Mouse (Mus musculus) cerebellum, adult 18-20 months (tissue): ENCODE results near the gene Flad1.
"Not testable (repeated sequence)": the region's sequence is repeated elsewhere in the genome, so short reads cannot be mapped to it uniquely, and the experiment has no call there.

Source experiments
- DNase-seq, 2 experiments: peaks; one replicate each; pipeline ENCODE4 v3.0.0; 2021

The Flad1 gene

DNA sequence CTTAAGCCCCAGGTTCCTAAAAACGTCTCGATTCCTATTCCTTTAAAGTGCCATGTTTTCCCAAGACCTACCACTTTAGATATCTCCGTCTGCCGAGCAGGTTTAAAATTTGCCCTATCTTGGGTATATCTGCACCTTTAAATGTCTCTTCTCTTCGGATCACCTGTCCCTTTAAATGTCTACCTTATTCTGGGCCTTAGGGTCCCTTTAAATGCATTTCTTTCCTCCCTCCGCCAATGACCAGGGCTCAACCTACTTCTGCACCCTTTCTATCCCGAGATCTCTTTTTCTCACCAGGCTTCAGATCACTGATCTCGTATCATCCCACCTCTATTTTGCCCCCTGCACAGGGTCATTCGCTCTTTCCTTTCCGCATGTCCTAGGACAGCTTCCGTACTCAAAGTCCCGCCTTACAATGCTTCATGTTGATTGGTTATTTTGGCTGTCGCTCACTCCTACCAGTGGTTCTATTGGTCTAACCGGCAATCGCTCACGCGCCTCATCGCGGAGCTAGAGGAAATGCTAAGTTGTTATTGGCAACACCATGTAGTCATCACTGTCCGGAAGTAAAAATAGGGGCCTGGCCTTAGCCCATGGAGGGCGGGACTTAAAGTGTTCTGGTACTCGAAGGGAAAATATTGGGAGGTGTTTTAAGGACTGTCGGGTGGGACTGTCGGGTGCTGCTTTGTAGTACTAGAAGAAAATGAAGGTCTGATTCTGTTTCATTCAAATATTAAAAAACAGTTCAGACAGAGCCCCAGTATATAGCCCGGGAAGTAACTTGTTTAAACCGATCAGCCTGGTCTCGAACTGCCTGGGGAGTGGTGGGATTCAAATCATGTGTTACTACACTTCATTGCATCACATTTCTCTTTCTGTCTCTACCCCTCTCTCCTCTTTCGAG lies at the start of gene Flad1:
Gene Flad1 (minus strand): TSS at position 381 of the 904 bp plus-strand sequence.
- peak; percentile 95 to 99 for DNase-seq

DNA sequence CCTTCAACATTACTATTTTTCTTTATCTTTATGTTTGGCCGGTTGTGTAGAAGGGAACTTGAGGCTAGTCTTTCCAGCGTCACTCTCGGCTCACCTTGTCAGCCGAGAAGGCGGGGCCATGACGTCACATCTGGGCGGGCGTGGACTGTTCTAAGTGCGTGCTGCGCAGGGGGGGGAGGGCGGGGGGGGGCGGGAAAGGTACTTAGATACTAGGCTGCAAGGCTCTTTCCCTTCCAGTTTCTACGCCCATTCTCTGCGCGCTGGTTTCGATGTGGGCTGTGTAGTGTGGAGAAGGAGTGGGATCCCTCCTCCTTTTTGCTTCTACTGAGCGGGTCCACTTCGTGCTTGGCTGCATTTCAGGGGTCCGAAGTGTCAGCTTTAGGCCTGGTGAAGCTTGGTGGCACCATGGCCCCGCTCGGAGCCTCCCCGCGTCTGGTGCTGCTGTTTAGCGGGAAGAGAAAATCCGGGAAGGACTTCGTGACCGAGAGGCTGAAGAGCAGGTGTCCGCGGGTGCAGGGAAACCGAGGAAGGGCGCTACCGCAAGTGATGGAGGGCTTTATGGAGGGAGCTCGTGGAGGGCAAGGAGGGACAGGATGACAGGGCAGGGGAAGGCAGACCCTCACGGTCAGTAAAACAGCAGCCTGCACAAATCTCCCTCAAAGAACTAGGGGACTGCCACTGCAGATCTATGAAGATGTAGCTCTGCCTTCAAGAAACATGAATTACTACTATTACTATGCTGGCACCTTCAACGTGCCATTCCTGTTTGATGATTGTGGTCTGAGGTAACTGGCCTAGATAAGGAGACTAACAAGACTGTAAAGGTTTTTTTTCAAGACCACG lies 47.5 kb upstream of the Flad1 start:
- DNase-seq: peak; percentile 92

DNA sequence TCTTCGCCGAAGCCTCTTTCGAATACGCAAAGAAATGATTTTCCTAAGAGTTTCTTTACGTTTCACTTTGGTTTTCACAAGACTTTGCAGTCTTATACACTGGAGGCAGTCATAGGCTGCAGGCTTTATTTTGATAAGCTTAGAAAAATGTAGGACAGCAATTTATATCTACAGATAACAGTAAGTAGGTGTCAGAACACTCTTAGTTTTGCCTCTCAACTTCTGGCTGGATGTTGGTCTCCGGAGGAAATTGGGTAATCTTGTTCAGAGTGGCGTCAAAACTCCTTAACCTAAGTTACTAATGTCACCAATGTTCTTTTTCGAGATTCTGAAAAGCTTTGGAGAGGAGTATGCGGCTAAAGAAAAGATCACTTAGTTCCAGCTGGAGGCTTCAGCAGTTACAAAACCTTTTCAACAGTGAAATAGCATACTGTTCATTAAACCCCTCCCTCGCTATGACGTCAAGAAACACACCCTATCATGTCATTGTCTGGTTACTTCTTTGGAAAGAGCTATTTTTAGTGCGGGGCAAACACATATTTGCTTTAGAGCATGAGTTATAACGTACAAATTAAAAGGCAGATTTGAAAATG lies 46.8 kb upstream of the Flad1 start:
- DNase-seq: no peak

DNA sequence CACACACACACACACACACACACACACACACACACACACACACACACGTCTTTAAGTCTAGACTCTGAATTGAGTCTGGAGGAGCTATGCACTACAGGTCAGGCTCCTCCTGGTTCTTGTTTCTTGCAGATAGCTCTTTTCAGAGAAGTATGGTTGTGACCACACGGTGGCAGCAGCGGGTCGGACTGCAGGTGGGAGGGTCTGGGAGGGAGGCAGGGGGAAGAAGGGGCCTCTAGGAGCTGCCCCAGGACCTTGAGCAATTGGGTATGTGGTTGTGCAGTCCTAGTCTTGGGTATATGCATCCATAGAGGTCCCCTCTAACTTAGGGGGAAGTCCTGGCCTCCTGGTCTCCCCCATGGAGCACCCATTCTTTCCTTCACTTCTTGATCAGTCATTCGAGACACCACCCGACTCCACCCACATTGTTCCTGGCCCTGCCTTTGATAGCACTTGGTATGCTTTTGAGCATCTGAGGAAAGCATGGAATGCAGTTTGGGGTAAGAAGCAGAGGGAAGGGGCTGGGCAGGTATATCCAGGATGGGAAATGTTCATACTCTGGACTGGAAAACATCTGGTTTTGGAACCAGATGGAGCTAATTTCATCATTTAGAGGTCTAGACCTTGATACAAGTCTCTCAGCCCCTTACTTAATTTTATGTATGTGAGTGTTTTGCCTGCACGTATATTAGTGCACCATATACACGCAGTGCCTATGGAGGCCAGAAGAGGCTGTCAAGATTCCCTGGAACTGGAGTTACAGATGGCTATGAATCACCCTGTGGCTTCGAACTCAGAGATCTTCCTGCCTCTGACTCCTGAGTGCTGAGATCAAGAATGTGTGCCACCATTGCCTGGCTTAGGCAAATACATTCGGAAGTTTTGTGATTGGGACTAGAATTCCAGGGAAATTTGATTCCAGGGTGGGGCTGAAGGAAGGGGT lies 45.3 kb upstream of the Flad1 start:
- peak; percentile 50 to 67 for DNase-seq

DNA sequence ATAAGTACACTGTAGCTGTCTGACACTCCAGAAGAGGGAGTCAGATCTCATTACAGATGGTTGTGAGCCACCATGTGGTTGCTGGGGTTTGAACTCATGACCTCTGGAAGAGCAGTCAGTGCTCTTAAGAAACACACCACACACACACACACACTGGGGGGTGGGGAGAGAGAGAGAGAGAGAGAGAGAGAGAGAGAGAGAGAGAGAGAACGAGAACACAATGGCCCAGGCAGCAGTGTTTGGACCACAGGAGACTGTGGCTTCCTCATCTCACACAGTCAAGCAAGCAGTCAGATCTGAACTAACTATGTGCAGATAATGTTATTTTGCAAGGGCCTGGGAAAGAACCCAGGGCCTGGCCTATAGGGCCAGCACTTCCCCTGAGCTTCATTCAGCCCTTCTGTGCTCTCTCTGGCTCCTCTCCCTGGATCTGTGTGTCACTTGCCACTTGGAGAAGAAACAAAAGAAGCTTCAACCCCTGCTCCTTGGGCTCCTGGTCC lies 44.2 kb upstream of the Flad1 start:
- DNase-seq: no peak

DNA sequence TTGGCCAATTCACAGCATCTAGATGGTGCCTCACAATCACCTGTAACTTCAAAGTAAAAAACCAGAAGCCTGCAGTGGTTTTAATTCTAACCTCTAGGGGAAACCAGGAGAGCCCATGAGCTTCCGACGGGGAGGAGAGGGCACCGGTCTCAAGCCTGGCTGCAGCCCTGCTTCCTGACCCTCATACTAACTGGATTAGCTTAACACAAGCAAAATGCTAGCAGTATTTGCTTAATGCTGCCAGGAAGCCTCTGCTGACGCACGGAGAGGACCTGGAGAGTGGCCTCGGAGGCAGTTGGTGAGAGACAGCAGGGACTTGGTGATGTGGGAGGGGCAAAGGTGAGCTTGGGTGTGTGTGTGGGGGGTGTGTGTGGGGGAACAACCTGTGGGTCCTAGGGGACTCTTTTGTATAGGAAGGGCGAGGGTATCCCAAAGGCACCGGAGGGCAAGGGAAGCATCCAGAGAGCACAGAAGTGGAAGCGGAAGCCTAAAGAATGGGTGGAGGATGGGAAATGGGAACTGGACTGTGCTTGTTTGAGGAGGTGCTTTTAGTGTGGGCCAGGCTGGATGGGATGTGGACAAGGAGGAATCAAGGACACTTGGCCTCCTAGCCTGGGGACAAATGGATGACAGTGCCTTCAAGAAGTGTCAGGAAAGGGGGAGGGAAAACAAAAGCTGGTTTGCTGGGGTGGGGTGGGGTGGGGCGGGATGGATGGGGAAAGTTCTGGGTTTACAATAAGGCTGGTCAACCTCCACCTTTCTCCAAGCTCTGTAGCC lies 42.9 kb upstream of the Flad1 start, which contains the start of gene Pmvk:
Gene Pmvk (plus strand): TSS at position 141 of the 777 bp plus-strand sequence.
- DNase-seq: no peak

DNA sequence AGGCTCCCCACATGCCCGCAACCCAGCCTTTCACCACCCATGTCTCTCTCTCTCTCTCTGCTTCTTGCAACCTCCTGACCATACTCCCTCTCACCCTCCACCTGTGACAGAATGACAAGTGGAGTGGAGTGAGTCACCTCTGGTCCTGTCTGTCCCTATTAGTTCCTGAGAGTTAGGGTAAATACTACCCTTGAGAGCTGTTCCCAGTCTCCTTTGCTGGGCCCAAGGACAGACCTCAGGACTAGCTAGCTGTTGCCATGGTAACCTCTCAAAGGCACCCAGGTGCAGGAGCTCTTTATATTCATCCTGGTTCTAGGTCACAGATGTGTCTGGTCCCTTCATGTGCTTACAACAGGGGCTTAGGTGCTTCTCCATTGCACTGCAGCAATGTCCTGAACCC lies 40.2 kb upstream of the Flad1 start:
- DNase-seq: no peak

DNA sequence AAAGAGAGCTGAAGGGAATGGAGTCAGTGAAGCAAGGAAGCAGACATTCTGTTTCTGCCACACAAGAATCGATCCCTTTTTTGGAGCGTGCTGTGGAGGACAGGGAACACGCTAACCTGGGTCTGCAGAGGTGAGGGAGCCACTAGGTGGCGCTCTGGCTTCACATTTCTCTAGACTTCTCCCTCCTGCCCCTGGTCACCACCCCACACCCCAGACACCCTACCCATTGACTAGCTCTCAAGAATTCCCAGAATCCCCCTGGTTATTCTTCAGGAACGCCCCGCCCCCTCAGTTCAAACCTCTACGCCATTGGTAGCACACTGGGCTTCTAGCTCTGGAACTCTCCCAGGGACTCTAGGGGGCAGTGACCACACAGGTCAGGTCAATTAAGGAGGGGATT lies 37.9 kb upstream of the Flad1 start:
- peak; percentile 74 to 82 for DNase-seq

DNA sequence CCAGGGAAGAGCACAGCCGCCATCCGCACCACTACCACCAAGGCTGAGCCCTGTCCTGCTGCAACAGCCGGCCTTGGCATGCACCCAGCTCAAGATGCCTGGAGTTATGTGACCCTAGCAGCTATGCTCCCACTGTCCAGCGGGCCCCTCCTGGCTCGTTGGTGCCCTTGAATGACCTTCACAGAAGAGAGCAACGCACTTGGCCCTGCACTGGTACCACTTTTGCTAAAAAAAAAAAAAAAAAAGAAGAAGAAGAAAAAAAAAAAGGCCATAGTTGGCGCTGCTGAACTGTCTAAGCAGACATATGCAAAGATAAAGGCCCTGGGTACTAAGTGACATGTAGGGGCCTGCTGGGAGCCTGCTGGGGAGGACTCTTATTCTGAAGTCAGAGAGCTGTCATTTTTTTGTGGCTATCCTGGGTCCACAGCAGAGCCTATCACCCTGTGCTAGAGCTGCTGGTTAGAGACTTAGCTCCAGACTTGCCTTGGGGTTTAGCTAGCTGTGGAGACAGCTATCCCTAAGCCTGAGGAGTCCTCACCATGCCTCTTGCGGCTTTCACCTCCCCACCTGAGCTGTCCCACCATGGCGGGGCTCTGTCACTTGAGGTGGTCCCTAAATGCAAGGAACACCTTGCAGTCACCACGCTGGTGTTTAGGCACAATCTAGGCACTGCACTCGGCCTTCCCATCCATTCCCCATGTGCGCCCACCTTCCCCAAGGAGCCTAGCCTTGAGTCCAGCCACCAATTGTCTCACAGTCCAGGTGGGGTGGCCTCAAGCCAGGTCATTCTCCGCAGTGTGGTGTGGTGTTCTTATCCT lies 37.3 kb upstream of the Flad1 start:
- DNase-seq: no peak

DNA sequence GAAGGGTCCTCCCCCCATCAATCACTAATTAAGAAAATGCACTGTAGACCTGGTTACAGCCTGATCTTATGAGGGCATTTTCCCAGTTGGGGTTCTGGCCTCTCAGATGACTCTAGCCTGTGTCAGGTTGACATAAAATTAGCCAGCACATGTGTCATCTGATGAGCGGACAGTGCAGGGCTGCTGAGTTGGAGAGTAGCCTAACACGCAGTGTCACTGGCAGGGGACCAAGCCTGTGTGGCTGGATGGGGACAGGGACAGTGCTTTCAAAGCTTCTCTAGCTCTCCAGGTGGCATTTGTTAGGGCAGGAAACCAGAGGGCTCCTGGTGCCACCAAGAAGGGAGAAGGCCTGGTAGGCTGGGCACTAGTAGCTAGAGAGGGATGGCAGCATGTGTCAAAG lies 29.0 kb upstream of the Flad1 start:
- no peak for DNase-seq

DNA sequence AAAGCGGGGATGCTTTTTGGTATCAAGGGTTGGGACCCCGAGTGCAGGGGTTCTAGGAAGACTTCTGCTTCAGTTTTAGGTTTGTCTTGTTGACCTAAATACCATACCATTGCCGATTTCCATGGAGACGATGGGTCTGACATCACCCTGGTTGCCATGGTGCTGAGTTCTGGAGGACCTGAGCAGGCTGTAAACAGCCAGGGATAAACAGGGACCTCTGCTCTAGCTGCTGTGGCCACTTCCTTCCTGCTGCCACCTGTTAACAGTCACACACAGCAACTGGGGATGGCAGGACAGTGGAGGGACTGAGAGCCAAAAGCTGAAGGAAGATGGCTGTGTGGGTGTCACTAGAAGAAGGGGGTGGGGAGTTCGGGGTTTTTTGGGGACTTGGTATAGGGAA lies 25.6 kb upstream of the Flad1 start:
- DNase-seq: no peak

DNA sequence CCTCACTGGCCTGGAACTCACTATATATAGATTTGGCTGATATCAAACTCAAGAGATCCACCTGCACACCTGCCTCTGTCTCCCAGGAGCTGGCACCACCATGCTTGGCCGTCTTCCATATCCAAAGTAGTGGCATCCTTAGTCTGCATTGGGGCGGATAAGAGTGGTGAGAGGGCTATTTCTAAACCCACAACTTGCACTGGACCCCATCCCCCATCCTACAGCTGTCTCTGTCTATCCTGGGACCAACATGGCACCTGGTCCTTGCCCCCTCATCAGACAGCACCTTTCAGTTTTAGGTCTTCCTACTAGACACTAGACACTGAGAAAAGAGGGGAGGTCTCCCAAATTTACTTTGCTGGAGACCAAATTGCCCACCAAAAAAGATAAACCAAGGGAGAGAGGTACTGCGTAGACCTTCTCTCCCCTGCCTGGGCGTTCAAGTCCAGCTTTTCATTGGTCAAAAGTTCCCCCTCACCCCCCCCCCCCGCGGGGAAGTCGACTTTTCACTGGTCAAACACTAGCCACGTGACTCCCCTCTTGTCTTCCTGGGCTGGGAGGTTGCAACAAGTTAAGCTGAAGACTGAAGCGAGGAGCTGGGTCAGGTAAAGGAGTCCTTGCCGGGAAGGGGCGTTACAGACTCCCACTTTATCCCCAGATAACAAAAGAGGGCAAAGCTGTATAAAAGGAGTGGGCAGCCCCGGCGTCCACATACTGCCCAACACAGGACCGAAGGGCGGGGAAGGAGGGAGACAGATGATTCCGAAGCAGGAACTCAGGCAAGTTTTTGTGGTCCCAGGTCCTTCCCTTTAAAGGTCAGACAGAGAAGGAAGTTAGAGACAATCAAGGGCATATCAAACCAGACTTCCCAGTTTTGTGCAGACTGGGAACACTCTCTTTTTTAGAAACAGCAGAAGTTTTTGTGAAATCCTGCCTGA lies 24.8 kb upstream of the Flad1 start, which contains the start of gene Pbxip1:
Gene Pbxip1 (plus strand): TSS at position 531 of the 938 bp plus-strand sequence.
- DNase-seq: no peak

DNA sequence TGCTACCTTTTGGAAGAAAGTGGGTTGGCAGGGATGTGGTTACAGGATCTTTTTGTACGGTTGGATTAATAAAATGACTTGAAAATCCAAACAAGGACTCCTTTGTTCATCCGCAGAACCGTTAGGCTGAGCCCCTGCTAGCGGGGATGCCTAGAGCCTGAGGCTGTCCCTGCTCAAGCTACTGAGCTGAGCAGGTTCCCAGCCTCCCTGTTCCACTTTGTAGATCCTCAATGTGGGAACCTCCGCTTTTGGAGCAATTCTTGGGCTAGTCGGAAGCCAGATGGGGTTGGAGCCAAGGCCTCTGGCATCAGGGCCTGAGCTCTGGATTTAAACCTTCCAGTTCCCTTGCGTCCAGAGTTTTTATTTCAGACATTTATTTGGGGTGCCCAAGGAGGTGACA lies 23.4 kb upstream of the Flad1 start:
- DNase-seq: no peak

DNA sequence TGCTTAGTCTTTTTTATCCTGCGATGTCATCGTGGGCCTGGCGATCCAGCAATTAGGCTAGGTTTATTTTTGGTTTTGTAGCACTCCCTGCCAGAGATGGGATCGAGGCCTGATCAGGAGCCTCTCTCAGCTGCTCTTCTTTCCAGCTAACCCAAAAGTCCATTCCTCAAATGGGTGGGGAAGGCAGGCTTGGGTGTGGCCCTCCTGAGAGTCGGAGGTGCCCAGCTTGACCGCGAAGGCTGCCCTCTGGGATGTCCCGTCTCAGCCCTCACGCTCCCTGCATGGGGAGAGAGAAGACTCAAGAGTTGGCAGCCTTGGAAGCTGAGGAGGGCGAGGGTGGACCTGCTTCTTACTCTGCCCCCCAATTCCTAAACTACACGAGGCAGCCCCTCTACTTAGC lies 22.9 kb upstream of the Flad1 start:
- no peak for DNase-seq

DNA sequence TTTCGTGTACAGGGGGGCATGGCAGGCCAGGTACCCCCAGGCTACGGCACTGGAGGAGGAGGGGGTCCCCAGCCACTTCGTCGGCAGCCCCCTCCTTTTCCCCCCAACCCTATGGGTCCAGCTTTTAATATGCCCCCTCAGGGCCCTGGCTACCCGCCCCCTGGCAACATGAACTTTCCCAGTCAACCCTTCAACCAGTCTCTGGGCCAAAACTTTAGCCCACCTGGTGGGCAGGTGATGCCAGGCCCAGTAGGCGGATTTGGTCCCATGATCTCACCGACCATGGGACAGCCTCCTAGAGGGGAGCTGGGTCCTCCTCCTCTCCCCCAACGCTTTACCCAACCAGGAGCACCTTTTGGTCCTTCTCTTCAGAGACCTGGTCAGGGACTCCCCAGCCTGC lies 20.9 kb upstream of the Flad1 start:
- peak in 1 of 2 experiments; percentile 13 for DNase-seq

DNA sequence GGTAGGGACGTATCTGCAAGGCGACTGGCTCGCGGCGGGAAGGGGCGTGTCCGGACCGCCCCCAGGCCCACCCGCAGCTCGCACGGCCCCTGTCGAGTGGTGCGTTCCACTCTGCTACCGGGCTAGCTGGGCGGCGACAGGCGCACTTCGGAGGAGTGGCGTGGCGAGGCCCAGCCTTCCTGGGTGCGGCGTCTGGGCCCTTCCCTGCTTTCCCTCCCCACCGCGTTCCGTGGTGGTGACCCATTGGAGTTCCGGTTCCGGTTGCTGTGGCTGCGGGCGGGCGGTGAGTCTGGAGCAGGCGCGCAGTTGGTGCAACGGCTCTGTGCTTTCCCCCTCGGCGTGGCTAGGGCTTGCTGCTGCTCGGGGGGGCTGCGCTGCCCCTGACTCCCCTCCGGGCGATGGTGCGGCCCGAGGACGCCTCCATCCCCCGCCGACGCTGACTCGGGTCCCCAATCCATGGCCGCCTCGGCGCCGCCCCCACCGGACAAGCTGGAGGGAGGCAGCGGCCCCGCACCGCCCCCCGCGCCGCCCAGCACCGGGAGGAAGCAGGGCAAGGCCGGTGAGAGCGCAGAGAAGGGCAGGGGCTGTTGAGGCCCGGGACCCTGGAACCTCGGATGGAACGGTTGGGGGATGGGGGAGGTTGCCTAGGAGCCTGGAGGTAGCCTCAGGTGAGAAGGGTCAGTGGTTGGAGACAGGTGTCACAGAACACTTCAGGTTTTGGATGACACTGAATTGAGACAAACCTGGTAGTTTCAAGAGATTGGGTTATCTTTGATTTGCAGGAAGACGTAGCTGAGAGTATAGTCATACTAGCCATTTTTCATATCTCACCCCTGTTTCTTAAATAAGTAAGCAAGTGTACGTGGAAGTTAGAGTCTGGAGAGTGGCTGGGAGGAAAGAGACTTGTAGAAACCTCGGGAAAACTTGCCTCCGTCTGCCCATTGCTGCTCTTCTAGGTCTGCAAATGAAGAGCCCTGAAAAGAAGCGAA lies 18.8 kb upstream of the Flad1 start, which contains the start of gene Pygo2:
Gene Pygo2 (plus strand): TSS at position 44 of the 989 bp plus-strand sequence.
- DNase-seq: peak; percentile 91 to 95

DNA sequence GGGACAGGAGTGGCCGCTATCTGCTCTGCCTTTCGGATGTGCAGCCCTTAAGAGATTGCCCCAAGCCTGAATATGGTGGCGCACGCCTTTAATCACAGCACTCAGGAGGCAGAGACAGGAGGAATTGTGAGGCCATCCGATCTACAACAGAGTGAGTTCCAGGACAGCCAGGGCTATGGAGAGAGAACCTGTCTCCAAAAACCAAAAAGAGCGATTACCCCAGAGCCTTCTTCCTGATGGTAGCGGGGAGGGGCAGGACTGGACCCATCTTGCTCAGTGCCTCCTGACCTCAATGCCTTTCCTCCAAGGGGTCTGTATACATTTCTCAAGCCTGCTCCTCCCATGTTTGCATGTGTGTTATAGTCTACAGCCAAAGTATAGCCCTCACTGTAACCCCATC lies 17.4 kb upstream of the Flad1 start:
- DNase-seq: not testable (repeated sequence)

DNA sequence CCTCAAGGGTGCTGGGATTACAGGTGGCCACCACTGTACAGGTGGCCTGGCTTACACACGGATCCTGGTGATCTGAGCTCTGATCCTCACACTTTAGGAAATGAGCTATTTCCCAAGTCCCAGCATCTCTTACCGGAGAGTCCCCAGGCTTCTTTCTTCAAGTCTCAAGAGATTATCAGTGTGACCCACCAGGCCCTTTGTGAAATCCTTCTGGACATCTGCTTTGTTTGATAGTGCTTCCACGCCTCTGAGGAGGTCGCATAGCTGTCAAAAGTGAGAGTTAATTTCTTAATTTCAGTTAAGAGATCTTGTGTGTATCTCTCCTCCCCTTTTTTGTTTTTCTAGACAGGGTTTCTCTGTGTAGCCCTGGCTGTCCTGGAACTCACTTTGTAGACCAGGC lies 14.2 kb upstream of the Flad1 start:
- no peak for DNase-seq
